Comparison of ENCODE assay signal across 25 mouse cellular contexts in genomic region chr5:42224840-42225239, GRCm38 (mm10).
"Had no signal": no experiment of that assay in that cellular context is flagged by ENCODE, and none has a peak within 500 bp of the region (broad histone marks: within the 10 kb centered on the region; RNA-seq: fewer than 3 reads in every experiment).

No protein-coding gene starts in this region.

- H3K4me1 ChIP-seq: heart, embryonic 10.5 days; heart, embryonic 12.5 days; hindbrain, embryonic 15.5 days; intestine, embryonic 15.5 days; limb, embryonic 10.5 days; limb, embryonic 12.5 days; liver, embryonic 13.5 days; liver, embryonic 15.5 days had no signal

- DNase-seq: gastrocnemius, adult 2 months; gastrocnemius, postnatal 10 days; gastrocnemius, postnatal 25 days; heart, adult 18-20 months; heart, postnatal 10 days; heart, postnatal 4 days; kidney, adult 18-20 months; kidney, adult 8-10 months; kidney, postnatal 10 days; kidney, postnatal 25 days; kidney, postnatal 4 days; liver; liver, embryonic 13.5 days had no signal

- H3K36me3 ChIP-seq: heart, embryonic 10.5 days; heart, embryonic 12.5 days; hindbrain, embryonic 15.5 days; intestine, embryonic 15.5 days; limb, embryonic 10.5 days; limb, embryonic 12.5 days; liver, embryonic 13.5 days; liver, embryonic 15.5 days had no signal

- H3K4me3 ChIP-seq: gastrocnemius, adult 2 months; heart, embryonic 10.5 days; heart, embryonic 12.5 days; hindbrain, embryonic 15.5 days; intestine, embryonic 15.5 days; layer of hippocampus, adult 2 months; left cerebral cortex, adult 2 months; limb, embryonic 10.5 days; limb, embryonic 12.5 days; liver, embryonic 13.5 days; liver, embryonic 15.5 days had no signal

- H3K27ac ChIP-seq: gastrocnemius, adult 2 months; heart, embryonic 10.5 days; hindbrain, embryonic 15.5 days; intestine, embryonic 15.5 days; layer of hippocampus, adult 2 months; left cerebral cortex, adult 2 months; limb, embryonic 10.5 days; limb, embryonic 12.5 days; liver, embryonic 13.5 days; liver, embryonic 15.5 days had no signal

- H3K9me3 ChIP-seq: heart, embryonic 10.5 days; heart, embryonic 12.5 days; hindbrain, embryonic 15.5 days; intestine, embryonic 15.5 days; limb, embryonic 10.5 days; limb, embryonic 12.5 days; liver, embryonic 13.5 days; liver, embryonic 15.5 days had no signal

- H3K4me2 ChIP-seq: heart, embryonic 12.5 days; hindbrain, embryonic 15.5 days; intestine, embryonic 15.5 days; limb, embryonic 12.5 days; liver, embryonic 11.5 days; liver, embryonic 13.5 days; liver, embryonic 15.5 days had no signal

- H3K9ac ChIP-seq: heart, embryonic 12.5 days; hindbrain, embryonic 15.5 days; intestine, embryonic 15.5 days; limb, embryonic 12.5 days; liver, embryonic 13.5 days; liver, embryonic 15.5 days had no signal

- ATAC-seq: inflammation-experienced regulatory T-cells, adult 6 months; intestine, embryonic 15.5 days; intestine, postnatal 0 days had no signal

- H3K27me3 ChIP-seq: heart, embryonic 12.5 days; hindbrain, embryonic 15.5 days; intestine, embryonic 15.5 days; limb, embryonic 12.5 days; liver, embryonic 13.5 days; liver, embryonic 15.5 days had no signal
